Mouse (Mus musculus) neural tube, embryonic 10.5 days (tissue): ENCODE results near the gene Gm49673.
"Not testable (repeated sequence)": the region's sequence is repeated elsewhere in the genome, so short reads cannot be mapped to it uniquely, and the experiment has no call there.

Experiments
- DNase-seq: peaks from one replicate; pipeline ENCODE4 v3.0.0-alpha.2; 2017; ENCODE audit warnings: low spot score; ENCODE audit errors: extremely low spot score

Gene Gm49673

GRCm38 (mm10) chr17:8046178-8046577 is 101.4 kb downstream of the Gm49673 start:
- not testable (repeated sequence) for DNase-seq

GRCm38 (mm10) chr17:8041197-8041596 is 106.4 kb downstream of the Gm49673 start:
- not testable (repeated sequence) for DNase-seq

GRCm38 (mm10) chr17:8039916-8040635 is 107.5 kb downstream of the Gm49673 start:
- not testable (repeated sequence) for DNase-seq

GRCm38 (mm10) chr17:8036976-8037375 is 110.6 kb downstream of the Gm49673 start:
- not testable (repeated sequence) for DNase-seq
